Mouse (Mus musculus): ENCODE data around the gene Mpped1.

The Mpped1 gene

DNA sequence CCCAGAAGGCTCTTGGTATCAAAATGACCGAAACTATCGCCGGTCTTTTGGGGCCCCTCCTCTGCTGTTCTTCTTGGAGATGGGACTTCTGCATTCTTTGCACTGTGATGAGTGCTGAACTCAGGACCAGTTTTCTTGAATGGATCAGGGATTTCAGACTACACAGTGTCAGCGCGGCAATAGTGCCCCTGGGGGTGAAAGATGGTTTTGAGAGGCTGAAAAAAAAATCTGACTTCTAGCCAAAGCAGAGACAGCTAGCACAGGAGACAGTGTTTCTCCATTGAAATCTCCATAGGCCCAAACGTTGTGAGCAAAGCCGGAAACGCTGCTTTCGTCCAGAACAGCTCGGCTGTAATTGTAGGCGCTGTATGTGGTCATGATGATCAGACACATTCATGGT, 19.7 kb downstream of the Mpped1 start:
- DNase-seq = no peak

DNA sequence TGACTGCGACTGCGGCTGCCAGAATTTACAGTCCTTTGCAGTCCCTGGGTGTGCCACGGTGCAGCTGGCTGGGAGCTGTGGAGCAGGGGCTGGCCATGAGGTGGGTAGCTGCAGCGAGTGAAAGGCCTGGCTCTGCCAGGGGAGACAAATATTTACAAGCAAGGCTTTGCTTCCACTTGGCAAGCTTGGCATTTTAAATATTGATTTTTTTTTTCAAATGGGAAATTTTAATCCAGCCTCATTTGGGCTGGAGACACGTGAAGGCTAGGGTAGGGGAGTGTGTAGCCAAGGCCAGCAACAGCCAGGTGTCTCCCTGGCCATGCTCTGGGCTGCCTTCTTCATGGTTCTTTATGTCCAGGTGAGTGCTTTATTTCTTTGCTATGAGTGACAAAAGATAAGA, 21.7 kb downstream of the Mpped1 start:
- DNase-seq = no peak

DNA sequence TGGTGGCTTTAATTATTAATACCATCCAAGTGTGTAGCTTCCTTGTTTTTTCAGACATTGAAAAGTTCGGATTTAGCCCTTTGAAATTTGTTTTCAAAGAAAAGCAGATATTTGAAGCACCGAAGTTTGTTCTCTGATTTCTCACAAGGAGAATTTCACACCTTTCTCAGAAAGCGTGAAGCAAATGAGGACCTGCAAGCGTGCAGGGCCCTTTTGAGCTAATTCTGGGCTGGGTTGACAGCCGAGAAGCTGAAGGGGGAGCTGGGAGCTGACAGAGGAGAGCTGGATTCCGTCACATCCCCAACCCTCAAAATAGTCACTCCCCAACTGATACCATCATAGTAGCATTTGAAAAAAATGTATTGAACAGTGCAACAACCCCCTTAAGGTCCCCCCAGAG, 34.8 kb downstream of the Mpped1 start:
- DNase-seq = no peak

DNA sequence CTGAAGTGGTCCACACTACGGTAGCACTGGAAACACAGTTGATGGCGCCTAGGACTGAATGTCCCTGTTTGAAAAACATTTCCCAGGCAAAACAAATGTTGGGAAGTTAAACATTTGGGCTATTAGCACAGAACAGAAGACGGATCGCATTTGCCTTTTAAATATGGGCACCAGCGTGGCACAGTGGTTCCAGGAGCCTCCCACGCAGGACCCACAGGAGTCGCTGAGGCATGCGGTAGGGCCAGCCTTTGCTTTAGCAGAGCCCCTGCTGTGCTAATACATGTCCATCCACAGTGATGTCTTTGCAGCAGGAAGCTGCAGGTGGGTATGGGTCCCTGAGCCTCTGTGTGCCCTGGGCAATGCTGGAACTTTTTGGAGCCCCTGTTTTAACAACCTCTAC, 48.7 kb downstream of the Mpped1 start:
- DNase-seq = peak; percentile 71

DNA sequence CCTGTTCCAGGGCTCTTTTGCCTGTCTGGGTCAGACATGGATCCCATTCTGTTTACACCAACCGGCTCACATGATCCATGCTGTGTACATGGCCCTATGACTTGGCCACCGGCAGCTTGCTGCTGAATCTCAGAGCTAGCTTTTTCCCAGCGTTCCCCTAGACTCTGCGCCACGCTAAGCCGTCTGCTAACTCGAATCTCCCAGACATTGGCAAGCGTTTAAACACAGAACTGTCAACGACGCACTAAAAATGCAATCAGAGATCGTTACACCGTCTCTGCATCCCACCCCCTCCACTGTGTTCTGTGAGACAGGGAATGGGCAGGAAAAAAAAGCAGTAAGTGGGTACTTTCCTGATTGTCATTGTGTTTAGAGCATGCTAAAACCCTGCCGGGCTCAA, 50.0 kb downstream of the Mpped1 start:
- DNase-seq = no peak

DNA sequence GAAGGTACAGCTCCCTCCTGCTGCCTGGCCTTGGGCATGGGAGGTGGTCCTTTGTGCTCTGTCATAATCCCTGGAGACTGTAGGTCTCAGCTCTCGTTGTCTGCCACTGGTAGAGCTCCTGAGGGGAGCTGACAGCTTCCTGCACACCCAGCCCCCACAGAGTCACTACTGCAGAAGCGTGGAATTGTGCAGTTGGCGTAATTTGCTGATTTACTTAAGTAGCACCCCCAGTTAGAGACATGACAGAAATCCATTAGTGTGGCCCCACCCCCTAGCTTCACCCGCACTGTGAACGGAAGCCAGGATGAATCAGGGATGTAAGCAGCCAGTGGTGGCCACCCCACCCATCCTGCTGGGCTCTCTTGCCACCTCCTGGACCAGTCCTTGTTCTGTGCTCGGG, 53.0 kb downstream of the Mpped1 start:
- no peak for DNase-seq

DNA sequence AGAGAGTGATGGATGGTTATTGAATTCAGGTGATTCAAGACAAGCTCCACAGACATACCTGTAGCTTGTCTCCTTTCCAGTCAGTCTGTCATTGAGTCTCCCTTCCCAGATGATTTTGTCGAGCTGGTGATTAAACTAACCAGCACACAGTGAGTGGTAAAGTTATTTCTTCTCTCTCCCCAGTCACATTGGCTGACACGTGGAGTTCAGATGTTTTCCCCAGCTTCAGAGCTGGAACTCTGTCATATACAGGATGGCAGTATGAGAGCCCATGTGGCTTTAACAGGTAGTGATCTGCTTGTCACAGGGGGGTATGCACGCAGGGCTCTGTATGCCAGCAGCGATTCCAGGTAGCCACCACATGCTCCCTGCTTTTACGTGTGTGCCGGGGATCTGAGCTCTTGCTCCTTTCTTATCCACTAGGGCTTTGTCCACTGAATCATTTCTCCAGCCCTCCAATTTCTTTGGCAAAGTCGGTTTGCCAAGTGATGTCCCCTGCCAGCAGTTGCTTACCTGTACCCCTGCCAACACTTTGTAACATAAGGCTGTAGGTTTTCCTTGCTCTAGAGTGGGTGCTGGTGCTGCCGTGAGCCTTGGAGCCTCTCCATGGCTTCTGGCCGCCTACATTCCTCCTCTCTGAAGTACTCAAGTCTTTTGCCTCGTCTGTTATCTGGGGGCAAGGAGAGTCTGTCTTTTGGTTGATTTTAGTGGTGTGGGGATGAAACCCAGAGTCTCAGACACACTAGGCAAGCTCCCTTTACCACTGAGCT, 61.9 kb downstream of the Mpped1 start:
- peak; percentile 54 for DNase-seq

DNA sequence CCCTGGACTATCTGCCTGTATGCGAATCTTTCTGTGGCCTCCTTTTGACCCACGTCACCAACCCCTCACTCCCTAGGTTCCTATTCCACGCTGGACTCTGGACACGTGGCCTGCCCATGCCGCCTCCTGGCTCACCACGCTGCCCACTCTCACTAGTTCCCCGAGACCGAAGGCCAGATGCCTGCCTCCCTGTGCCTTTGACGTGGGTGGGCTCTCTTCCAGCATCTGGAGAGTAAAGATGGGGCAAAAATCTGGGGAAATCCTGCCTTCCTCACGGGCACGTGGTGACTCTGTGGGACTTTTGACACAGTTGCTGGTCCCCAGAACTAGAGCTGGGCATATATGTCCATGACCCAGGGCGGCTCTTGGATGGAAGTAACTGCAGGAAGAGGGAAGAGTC, 63.2 kb downstream of the Mpped1 start:
- no peak for DNase-seq

DNA sequence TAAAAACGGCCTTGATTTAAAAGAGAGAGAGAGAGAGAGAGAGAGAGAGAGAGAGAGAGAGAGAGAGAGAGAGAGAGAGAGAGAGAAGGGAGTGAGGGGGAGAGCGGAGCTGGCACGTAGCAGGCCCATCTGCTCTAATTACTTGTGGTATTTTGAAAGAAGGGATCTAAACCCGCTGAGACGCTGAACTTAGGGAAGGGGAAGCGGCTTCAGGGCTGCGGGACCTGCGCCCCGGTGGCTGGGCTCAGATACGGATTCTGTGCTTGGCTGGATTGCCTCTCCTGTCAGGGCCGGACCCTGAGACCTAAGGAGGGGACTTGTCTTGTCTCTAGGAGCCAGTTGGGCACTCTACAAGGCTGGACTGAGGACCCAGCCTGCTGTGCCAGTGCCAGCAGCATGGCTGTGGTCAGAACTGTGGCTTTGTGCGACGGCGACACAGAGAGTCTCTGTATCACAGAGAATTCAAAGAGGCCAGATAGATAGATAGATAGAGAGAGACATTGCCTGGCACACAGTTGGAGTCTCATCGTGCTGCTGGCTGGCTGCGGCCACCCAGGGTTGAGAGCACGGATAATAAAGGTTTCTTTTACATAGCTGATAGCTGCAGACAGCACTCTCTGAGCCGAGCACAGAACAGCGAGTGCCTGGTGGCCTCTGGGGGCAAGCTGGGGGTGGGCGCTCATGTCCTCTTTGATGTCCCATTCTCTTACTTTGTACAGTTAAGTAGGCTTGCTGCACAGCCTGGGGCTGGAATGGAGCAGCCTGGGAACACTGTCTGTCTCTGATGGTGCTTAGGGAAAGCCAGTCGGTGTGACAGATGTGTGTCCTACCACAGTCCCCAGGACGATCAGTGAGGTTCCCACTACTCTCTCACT, 63.9 kb downstream of the Mpped1 start:
- no peak for DNase-seq

DNA sequence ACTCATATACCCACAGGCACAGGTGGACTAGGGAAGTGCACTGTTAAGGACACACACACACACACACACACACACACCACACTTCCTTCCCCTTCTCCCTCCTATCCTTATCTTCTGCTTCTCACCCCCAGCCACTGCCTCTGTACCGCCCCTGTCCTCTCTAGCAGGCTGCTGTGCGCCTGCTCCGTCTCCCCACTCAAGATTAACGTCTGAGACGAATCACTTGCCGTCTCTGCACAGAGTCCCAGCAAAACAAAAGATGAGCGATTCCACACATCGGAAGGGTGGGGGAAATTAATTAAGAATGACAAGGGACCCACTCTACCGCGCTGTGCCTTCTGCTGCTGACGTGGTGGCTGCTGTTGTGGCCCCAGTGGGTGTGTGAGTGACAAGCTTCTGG, 66.5 kb downstream of the Mpped1 start:
- no peak for DNase-seq

DNA sequence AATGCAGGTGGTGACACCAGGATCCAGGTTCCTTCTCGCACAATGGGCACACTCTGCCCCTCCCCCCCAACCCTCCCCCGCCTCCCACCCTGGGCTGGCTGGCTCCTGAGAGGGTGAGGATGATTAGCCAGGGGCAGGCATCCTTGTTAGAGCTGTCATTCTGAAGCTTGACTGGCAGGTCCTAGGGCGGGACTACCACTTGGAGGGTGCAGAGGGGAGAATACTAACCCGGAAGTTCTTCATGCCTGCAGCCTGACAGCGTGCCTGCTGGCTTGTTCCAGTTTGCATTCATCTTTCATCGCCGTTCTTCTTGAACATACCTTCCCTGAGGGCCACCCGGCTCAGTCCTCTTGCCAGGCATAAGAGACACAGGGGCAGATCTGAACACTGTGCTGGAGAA, 67.3 kb downstream of the Mpped1 start:
- DNase-seq = no peak

DNA sequence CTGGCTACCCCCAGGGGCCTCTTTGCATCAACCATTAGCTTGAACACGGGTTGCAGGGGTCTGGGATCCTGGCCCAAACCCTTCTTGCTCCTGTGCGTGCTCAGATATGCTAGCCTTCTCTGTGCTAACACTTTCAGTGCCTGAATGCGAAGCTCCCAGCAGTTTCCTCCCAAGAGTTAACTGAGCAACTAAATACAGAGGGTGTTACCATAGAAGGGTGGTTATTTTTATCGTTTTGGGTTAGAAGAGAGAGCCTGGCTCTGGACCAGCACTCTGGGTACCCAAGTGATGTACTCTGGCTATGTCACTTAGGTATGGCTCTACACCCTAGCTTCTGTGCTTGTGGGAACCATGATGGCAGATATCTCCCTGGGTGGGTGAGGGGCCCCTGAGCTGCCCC, 68.2 kb downstream of the Mpped1 start:
- DNase-seq = peak; percentile 47

DNA sequence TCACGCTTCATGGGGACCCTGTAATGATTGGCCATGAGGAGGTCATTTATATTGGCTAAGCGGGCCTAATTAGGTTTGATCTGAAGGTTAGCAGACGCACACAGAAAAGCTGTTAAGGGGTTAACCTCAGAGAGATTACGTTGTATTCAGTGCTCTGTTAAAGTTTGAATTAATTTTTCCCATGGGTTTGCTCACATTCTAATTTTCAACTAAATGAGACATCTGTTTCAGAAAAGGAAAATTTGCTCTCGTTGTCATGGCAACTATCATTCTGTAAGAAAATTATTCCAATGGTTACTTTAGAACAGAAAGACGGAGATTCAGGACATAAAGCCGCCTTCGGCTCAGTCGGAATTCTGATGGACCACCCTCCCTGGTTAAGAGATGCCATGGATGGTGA, 68.9 kb downstream of the Mpped1 start:
- DNase-seq = no peak

DNA sequence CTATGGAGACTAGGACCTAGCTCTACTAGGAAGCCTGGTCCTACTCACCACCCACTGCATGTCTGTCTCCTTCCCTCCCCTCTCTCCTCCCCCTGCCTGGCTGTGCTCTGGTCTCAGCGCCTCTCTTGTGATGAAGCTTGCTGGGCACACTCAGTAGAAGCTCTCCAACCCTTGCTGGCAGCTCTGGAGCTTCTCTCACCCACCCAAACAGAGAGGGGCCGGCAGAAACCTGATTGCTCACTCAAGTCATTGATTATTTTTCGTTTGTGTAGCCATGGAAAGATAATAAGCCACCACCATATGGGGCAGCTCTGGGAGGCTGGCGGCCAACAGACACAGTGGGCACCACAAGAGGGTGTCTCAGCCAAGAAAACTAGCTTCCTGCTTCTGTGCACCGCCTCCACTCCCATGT, 74.1 kb downstream of the Mpped1 start:
- DNase-seq = peak; percentile 73

DNA sequence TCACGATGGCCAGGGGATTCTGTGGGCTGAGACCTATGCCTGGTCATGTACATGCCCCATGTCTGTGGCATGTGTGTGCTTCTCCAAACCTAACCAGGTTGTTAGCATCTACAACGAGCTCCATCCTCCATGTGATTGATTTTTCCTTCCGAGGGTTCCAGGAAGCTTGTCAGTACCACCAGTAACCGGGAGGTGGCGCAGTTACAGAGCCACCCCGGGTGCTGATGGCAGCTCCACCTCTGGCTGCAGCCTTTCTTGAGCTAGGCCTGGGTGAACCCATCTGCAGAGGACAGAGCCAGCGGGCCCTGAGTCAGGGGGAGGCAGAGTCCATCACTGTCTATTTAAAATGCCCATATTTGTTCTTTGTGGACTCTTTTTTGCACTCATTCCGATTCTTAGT, 77.9 kb downstream of the Mpped1 start:
- peak; percentile 60 for DNase-seq

DNA sequence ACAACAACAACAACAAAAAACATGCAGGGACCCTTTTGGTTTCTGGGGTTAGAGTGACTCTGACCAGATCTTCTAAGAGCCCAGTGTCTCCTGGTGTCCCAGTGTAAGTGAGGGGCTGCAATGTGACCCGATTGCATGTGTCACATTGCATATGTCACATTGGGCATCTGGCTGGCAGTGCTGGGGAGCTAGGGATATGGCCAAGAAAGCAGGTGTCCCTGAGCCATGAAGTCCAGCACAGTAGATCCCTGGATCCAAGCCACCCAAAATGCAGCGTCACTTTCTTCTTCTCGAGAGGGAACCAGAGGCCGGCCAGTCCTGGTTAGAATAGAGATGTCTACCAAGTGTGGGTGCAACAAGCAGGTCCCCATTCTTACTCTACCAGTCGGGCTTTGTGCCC, 86.4 kb downstream of the Mpped1 start:
- DNase-seq = no peak

DNA sequence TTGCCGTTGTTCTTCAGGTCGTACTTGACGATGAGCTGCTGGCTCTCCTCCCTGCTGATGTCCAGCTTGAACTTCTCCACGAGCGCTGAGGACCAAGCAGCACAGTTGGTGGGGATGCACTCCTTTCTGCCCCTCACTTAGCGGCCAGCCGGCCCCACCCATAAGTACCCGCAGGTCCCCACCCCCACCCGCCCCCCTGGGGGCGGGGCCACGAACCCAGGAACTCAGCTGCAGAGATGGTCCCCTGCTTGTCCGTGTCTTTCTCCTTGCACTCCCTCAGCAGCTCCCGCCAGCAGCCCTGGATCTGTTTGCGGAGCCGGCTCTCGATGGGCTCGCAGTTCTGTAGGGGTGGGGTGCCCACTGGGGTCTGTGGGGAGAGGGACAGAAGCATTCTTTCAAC, 91.7 kb downstream of the Mpped1 start:
- DNase-seq = no peak

DNA sequence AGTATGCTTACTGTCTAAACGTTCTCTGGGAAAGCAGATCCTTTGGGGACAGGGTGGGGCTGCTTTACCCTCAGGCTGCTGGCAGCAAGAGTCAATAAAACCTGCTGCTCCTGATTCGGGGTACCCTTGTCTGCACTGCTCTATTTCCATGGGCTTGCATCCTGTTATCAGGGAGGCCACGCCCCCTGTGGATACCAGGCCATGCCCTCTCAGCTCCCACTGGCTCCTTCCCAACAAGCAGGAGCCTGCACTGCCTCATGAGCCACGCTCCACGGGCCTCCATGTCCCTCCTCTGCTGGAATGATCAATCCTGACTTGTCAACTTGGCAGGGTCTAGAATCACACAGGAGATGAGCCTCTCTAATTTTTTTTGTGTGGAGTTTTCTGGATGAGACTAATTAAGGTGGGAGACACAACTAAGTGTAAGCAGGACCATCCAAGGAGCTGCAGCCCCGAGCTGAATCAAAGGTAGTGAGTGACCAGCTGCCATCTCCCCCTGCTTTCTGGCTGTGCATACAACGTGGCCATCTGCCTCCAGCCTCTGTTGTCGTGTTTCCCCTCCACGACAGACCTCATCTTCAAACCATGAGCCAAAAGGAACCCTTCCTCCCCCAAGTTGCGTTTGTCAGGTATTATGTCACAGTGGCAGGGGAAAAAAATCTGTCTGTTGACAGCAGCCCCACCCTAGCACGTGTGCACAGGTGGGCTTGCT, 98.0 kb downstream of the Mpped1 start:
- no peak for DNase-seq

DNA sequence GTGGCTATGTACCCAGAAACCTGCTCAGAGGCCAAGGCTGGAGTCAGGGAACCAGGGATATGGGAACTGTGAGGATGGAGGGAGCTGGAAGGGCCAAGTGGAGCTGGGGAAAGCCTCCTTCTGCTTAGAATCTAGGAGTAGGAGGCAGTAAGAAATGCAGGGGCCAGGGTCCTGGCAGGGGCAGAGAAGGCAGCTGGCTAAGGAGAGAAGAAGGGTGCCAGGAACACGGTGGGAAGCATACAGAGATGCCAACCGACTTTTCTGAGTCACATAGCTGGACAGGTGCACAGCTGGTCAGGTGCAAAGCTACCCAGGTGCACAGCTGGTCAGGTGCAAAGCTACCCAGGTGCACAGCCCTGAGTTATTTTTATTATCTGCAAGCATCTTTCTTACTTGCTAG, 98.6 kb downstream of the Mpped1 start:
- DNase-seq = no peak

DNA sequence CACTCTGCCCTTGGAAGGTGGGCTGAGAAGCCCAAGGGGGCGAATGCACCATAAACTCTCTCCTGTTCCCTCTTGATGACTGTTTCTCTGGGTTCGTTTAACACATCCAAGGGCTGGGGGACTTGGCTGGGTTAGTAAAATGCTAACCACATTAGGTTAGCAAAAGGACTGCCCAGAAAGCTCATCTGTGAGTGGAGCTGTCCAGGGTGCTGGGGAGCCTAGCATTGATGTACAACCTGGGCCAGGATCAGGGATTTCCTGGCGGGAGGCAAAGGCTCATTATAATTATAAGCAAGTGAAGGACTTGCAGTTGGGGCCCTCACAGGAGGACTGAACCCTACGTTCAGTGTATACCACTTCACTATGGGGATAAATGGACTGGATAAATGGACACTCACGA, 100.6 kb downstream of the Mpped1 start:
- DNase-seq = no peak

DNA sequence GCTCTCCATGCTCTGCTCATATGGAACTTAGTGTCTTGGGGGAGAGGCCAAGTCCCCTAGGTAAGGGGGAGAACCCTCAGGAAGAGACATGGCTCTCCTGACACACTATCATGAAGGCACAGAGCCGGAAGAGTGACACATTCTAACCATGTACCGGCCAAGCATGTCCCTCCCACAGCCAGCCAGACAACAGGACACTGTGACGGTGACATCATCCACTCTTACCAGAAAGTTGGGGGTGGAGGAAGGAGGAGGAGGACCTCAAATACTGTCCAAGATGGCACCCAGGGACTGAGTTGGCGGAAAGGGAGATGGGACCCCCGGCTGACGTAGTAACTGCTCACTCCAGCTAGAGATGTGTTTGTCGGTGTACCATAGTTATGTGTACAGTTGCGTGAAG, 104.6 kb downstream of the Mpped1 start:
- no peak for DNase-seq

DNA sequence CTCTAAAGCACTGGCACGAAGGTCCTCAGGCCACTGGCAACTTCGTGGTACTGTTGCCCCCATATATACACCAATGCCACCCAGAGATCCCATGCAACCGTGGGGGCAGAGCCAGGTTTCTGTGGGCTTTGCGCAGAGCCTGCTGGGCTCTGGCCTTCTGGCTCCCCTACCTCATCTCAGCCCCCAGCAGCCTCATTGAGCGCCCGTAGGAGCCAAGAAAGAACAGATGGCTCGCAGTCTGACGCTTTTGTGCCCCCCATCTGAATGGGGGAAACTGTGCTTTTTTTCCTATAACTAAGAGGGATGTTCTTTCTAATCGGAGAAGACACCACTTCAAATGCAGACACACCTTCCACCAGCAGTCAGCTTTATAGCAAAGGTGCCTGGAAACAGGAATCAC, 105.0 kb downstream of the Mpped1 start:
- peak; percentile 53 for DNase-seq

DNA sequence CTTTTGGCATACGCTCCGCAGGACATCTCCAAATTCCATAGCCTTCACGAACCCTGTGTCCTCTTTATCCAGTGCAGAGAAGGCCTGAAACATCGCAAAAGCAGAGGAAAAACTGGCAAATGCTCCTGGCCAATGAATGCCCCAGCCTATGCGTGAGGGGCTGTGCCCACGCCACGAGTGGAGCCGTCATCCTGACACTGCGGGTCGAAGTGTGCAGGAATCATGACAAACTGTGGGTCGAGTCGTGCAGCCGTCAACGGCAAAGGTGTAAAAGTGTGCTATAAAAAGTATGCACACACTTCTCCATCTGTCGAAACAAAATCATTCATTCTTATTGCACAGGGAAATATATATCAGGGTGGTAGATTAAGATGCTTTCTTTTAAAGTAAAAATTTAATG, 113.6 kb downstream of the Mpped1 start:
- no peak for DNase-seq

DNA sequence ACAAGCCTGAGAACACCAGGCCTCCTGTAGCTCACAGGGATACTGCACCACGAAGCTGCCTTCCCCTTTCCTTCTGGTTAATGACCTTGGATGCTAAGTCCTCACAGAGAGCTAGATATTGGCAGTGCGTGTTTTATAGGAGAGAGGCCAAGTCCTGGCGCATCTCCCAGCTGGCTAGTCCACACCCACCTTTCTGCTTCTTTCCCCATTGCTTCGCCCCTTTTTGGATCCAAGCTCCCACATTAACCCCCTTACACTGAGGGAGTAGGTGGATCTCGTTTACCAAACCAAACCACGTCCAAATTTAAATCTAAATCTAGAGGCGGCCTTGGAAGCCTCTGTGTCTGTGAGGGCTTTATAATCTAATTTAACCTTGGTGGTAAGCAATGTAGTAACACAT, 115.0 kb downstream of the Mpped1 start:
- no peak for DNase-seq

Measured in layer of hippocampus, adult 9-11 months (tissue).